Mouse (Mus musculus) forebrain, embryonic 11.5 days (tissue): ENCODE data around the gene Wdr48. TPM values are rescaled to one million over a fixed set of nuclear protein-coding genes. Genes with fewer than 3 reads are reported as not detected.

Experiments used
- ATAC-seq: fragments of 200-750 bp; cut with Nextera tagmentation; replicated peaks from 2 replicates; pipeline ENCODE4 v1.8.0; 2017; ENCODE audit warnings: moderate TSS enrichment; ENCODE audit not compliant: low FRiP score
- DNase-seq: peaks from one replicate; pipeline ENCODE4 v3.0.0-alpha.2; 2017; ENCODE audit warnings: low spot score
- H3K27ac ChIP-seq: fragments of 300-500 bp; sonication (generic); 2 replicates; pipeline ENCODE4 v1.5.1; 2014; ENCODE audit warnings: low read depth, low read length
- H3K27me3 ChIP-seq: fragments of 300-500 bp; sonication (generic); 2 replicates; pipeline ENCODE4 v1.6.1; 2014; ENCODE audit warnings: mild to moderate bottlenecking, low read length, mixed read lengths; ENCODE audit not compliant: control insufficient read depth, insufficient read depth
- H3K36me3 ChIP-seq: fragments of 300-500 bp; sonication (generic); 2 replicates; pipeline ENCODE4 v1.6.1; 2014; ENCODE audit warnings: mild to moderate bottlenecking, low read length, moderate library complexity, mixed read lengths; ENCODE audit not compliant: control insufficient read depth, insufficient read depth
- H3K4me1 ChIP-seq: fragments of 300-500 bp; sonication (generic); replicated peaks from 2 replicates; pipeline ENCODE4 v1.6.1; 2014; ENCODE audit warnings: low read length, mixed read lengths; ENCODE audit not compliant: control insufficient read depth, insufficient read depth
- H3K4me2 ChIP-seq: fragments of 300-500 bp; sonication (generic); 2 replicates; pipeline ENCODE4 v1.6.1; 2014; ENCODE audit warnings: low read depth, mild to moderate bottlenecking, low read length, moderate library complexity, mixed read lengths; ENCODE audit not compliant: severe bottlenecking
- H3K4me3 ChIP-seq: fragments of 300-500 bp; sonication (generic); 2 replicates; pipeline ENCODE4 v1.5.1; 2014; ENCODE audit warnings: low read depth, low read length
- H3K9ac ChIP-seq: fragments of 300-500 bp; sonication (generic); 2 replicates; pipeline ENCODE4 v1.6.1; 2014; ENCODE audit warnings: low read length
- H3K9me3 ChIP-seq: fragments of 300-500 bp; sonication (generic); 2 replicates; pipeline ENCODE4 v1.6.1; 2016; ENCODE audit warnings: low read length, mixed read lengths; ENCODE audit not compliant: control insufficient read depth
- WGBS: fragments of 180-500 bp; shearing (Covaris S2); extraction: QIAGEN DNeasy Blood & Tissue Kit; methylation state at CpG from one replicate; pipeline ENCODE4 v1.1.7; 2014; 5-methylcytosine and 5-hydroxymethylcytosine counted together
- polyA plus RNA-seq: library from polyadenylated mRNA; unstranded; fragments of >200 nt; fragmentation: Nextera tagmentation; extraction: Ambion mirVana; gene quantifications from 2 replicates; pipeline ENCODE4 v1.2.1, GENCODE M21; 2014

Gene Wdr48
- polyA plus RNA-seq, 1 experiment from 2014 or later: 60.7 TPM

DNA sequence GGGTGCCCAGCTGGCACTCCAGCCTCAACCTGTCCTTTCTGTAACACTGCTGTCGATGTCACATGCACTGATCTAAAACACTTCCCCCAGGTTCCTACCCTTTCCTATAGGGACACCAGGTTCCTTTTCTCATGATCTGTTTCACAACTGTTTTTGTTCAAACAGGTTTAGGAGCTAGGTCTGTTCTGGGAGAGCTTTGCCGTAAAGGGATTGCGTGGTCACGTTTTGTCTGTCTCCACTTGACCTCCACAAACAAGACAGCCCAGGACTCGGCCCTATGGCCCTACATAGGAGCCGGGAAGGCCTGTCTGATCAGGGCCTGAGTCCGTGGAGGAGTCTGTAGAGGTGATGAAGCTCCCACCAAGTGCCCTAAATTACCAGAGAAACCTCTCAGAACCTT is 75.1 kb downstream of the Wdr48 start:
- Histone ChIP-seq H3K4me2 (no peak overlapping the region), H3K27ac (no peak overlapping the region), H3K9ac (no peak overlapping the region), H3K4me1 (no peaks in the 10 kb centered on the region), H3K36me3 (no peaks in the 10 kb centered on the region), H3K9me3 (no peaks in the 10 kb centered on the region), H3K4me3 (no peak overlapping the region), H3K27me3 (no peaks in the 10 kb centered on the region)
- ATAC-seq: no peak
- 80% methylated on average over 7 of the region's 7 CpGs for WGBS
- no peak for DNase-seq

- ATAC-seq (no peak), DNase-seq (no peak)
- H3K27me3 ChIP-seq: no peaks in the 10 kb centered on the region
- no peak overlapping the region for H3K4me3 ChIP-seq
- WGBS: 51% methylated on average over 6 of the region's 6 CpGs
- no peak overlapping the region for H3K27ac ChIP-seq
- no peak overlapping the region for H3K9ac ChIP-seq
- H3K9me3 ChIP-seq: no peaks in the 10 kb centered on the region
- no peaks in the 10 kb centered on the region for H3K36me3 ChIP-seq
- H3K4me1 ChIP-seq: no peaks in the 10 kb centered on the region
- H3K4me2 ChIP-seq: no peak overlapping the region
Observed at GRCm38 (mm10) chr9:119970221-119970620, 75.5 kb downstream of the Wdr48 start.

- ATAC-seq: no peak
- Histone ChIP-seq H3K27ac (no peak overlapping the region), H3K9me3 (no peaks in the 10 kb centered on the region), H3K27me3 (no peaks in the 10 kb centered on the region), H3K4me3 (no peak overlapping the region), H3K9ac (no peak overlapping the region), H3K4me1 (no peaks in the 10 kb centered on the region), H3K36me3 (no peaks in the 10 kb centered on the region), H3K4me2 (no peak overlapping the region)
- 84% methylated on average over 7 of the region's 7 CpGs for WGBS
- DNase-seq: no peak
Observed at GRCm38 (mm10) chr9:119970763-119971656, 76.3 kb downstream of the Wdr48 start.

GRCm38 (mm10) chr9:119972166-119972565 is 77.5 kb downstream of the Wdr48 start:
- no peak overlapping the region for H3K9ac ChIP-seq
- no peak overlapping the region for H3K27ac ChIP-seq
- H3K27me3 ChIP-seq: no peaks in the 10 kb centered on the region
- DNase-seq (no peak), ATAC-seq (no peak)
- no peak overlapping the region for H3K4me3 ChIP-seq
- H3K36me3 ChIP-seq: no peaks in the 10 kb centered on the region
- no peaks in the 10 kb centered on the region for H3K4me1 ChIP-seq
- 94% methylated on average over 10 of the region's 10 CpGs for WGBS
- H3K9me3 ChIP-seq: no peaks in the 10 kb centered on the region
- no peak overlapping the region for H3K4me2 ChIP-seq

- H3K4me3 ChIP-seq: no peak overlapping the region
- H3K9me3 ChIP-seq: no peaks in the 10 kb centered on the region
- 93% methylated on average over 12 of the region's 12 CpGs for WGBS
- H3K27ac ChIP-seq: no peak overlapping the region
- no peak overlapping the region for H3K9ac ChIP-seq
- DNase-seq: no peak
- no peaks in the 10 kb centered on the region for H3K36me3 ChIP-seq
- no peaks in the 10 kb centered on the region; the same call in 1 of the 2 replicates for H3K4me1 ChIP-seq
- no peaks in the 10 kb centered on the region for H3K27me3 ChIP-seq
- no peak for ATAC-seq
- no peak overlapping the region for H3K4me2 ChIP-seq
Observed at GRCm38 (mm10) chr9:119972582-119972981, 77.9 kb downstream of the Wdr48 start.

- WGBS: 97% methylated on average over 23 of the region's 23 CpGs
- no peak overlapping the region for H3K4me2 ChIP-seq
- H3K4me1 ChIP-seq: no peaks in the 10 kb centered on the region; the same call in 1 of the 2 replicates
- no peak overlapping the region for H3K4me3 ChIP-seq
- H3K27ac ChIP-seq: no peak overlapping the region
- H3K36me3 ChIP-seq: no peaks in the 10 kb centered on the region
- ATAC-seq: no peak
- H3K27me3 ChIP-seq: no peaks in the 10 kb centered on the region
- no peak for DNase-seq
- H3K9ac ChIP-seq: no peak overlapping the region
- H3K9me3 ChIP-seq: no peaks in the 10 kb centered on the region
Observed at GRCm38 (mm10) chr9:119973281-119973680, 78.6 kb downstream of the Wdr48 start.

GRCm38 (mm10) chr9:119973869-119974520 is 79.3 kb downstream of the Wdr48 start:
- no peaks in the 10 kb centered on the region for H3K27me3 ChIP-seq
- no peak overlapping the region for H3K27ac ChIP-seq
- no peaks in the 10 kb centered on the region; the same call in 1 of the 2 replicates for H3K4me1 ChIP-seq
- H3K4me2 ChIP-seq: no peak overlapping the region
- WGBS: 87% methylated on average over 27 of the region's 27 CpGs
- no peak overlapping the region for H3K9ac ChIP-seq
- H3K36me3 ChIP-seq: no peaks in the 10 kb centered on the region
- DNase-seq (no peak), ATAC-seq (no peak)
- no peak overlapping the region for H3K4me3 ChIP-seq
- no peaks in the 10 kb centered on the region for H3K9me3 ChIP-seq

DNA sequence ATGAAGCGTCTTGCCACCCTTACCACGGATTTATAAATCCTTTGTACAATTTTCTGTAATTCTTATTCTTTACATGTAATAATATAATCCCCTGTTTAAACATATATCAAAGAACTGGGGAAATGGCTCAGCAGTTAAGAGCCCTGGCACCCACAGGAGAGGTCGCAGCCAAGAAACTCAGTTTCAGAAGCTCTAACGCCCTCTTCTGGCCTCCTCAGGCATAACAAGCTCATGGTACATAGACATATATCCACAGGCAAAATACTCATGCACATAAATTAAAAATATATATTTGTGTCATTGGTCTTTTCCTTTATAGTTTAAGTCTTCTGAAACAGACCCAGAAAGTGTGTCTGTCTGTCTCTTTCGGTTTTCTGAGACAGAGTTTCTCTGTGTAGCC is 79.9 kb downstream of the Wdr48 start:
- WGBS: 85% methylated on average over 5 of the region's 5 CpGs
- H3K27ac ChIP-seq: no peak overlapping the region
- ATAC-seq (no peak), DNase-seq (no peak)
- H3K9ac ChIP-seq: no peak overlapping the region
- H3K4me3 ChIP-seq: no peak overlapping the region
- H3K4me2 ChIP-seq: no peak overlapping the region
- H3K36me3 ChIP-seq: no peaks in the 10 kb centered on the region
- no peaks in the 10 kb centered on the region for H3K9me3 ChIP-seq
- H3K4me1 ChIP-seq: peaks cover 2% of the 10 kb centered on the region; the same call in 1 of the 2 replicates
- no peaks in the 10 kb centered on the region for H3K27me3 ChIP-seq
